Mouse (Mus musculus): ENCODE data around the gene Cacnb2. TPM values are rescaled to one million over a fixed set of nuclear protein-coding genes. Genes with fewer than 3 reads are reported as not detected.

The Cacnb2 gene
- total RNA-seq, 1 experiment: 0.54 TPM

DNA sequence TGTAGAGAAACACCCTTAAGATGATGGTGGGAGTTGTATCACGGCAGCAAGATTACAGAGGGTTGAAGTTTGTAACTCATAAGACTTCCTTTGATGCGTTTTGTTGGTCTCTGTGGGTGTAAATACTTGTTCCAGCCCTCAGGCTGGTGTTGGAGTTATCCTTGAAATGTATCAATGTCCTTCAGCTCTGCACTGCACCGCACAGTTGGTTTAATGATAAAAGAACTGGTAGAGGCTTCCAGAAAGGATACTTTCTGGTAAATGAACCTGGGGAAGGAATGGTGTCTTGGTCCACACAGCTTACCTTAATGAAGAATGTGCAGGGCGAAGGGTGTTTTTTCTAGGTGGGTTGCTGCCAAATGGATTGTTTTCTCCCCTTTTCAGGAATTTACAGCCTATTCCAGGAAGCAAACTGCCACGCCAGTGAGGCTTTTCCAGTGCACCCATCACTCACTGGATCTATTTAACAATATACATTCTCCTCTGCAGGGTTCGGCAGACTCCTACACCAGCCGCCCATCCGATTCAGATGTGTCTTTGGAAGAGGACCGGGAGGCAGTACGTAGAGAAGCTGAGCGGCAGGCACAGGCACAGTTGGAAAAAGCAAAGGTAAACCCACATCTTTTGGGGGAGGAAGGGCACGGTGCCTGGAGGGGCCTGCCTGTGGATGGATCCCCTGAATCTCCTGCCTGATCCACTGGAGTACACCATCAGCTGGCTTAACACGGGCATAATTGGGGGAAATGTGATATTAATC is 271.6 kb downstream of the Cacnb2 start:
- DNase-seq (ENCODE audit: low read depth, low spot score): no peak
- in situ Hi-C loops (cut with MboI; ENCODE audit: low sequenced_read_pairs in 2 of 2, unreplicated experiment in 2 of 2): no loop called here
- no peak for TF ChIP-seq ZNF384 (IDR thresholded peaks at IDR 0.05; ENCODE audit: low read depth, low read length)
- TF ChIP-seq ZC3H11A (IDR thresholded peaks at IDR 0.05; ENCODE audit: borderline replicate concordance, low read depth, low read length): no peak
- no peak for TF ChIP-seq HCFC1 (IDR thresholded peaks at IDR 0.05; ENCODE audit: borderline replicate concordance, insufficient read depth, low read length)
- TF ChIP-seq MAFK (IDR thresholded peaks at IDR 0.05; ENCODE audit: insufficient read depth, low read depth, low read length): no peak
- no peak for TF ChIP-seq CHD2 (IDR thresholded peaks at IDR 0.05; ENCODE audit: low read depth, low read length)
- H3K36me3 ChIP-seq (ENCODE audit: control insufficient read depth, insufficient read depth, low read length, poor library complexity, severe bottlenecking): no peaks in the 10 kb centered on the region
- no peaks in the 10 kb centered on the region for H3K4me1 ChIP-seq (ENCODE audit: control insufficient read depth in 2 of 2, insufficient read depth in 2 of 2, low read length in 2 of 2, poor library complexity in 1 of 2)
- no peak overlapping the region for H3K9ac ChIP-seq (ENCODE audit: insufficient read depth, low read depth, low read length, poor library complexity, severe bottlenecking)
- no peaks in the 10 kb centered on the region for H3K9me3 ChIP-seq (ENCODE audit: control insufficient read depth, insufficient read depth, low read depth, low read length)
- H3K27ac ChIP-seq (ENCODE audit: insufficient read depth, low read depth, low read length, poor library complexity, severe bottlenecking): no peak overlapping the region
- H3K4me3 ChIP-seq (ENCODE audit: insufficient read depth in 1 of 2, low read depth in 1 of 2, low read length in 2 of 2, poor library complexity in 1 of 2, severe bottlenecking in 1 of 2): no peak overlapping the region

DNA sequence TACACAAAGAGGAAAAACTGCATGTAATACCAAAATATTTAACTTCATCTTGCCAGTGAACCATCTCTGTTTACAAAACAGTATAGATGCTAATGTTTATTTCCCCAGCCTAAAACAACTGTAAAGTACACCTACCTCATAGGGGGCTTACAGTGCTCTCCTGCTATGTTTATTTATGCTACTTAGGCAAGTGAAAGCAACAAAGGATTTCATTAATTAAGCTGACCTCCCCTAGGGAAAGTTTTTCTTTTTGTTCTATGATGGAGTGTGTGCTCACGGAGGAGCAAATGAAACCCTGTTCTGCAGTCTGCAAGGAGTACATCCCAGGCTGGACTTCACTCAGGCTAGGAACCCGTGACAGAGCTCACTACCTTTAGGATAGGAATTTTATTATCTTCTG is 272.2 kb downstream of the Cacnb2 start:
- in situ Hi-C loops (cut with MboI; ENCODE audit: low sequenced_read_pairs in 2 of 2, unreplicated experiment in 2 of 2): no loop called here
- Histone ChIP-seq H3K4me1 (ENCODE audit: control insufficient read depth in 2 of 2, insufficient read depth in 2 of 2, low read length in 2 of 2, poor library complexity in 1 of 2) (no peaks in the 10 kb centered on the region), H3K9ac (ENCODE audit: insufficient read depth, low read depth, low read length, poor library complexity, severe bottlenecking) (no peak overlapping the region), H3K9me3 (ENCODE audit: control insufficient read depth, insufficient read depth, low read depth, low read length) (no peaks in the 10 kb centered on the region), H3K27ac (ENCODE audit: insufficient read depth, low read depth, low read length, poor library complexity, severe bottlenecking) (no peak overlapping the region), H3K4me3 (ENCODE audit: insufficient read depth in 1 of 2, low read depth in 1 of 2, low read length in 2 of 2, poor library complexity in 1 of 2, severe bottlenecking in 1 of 2) (no peak overlapping the region), H3K36me3 (ENCODE audit: control insufficient read depth, insufficient read depth, low read length, poor library complexity, severe bottlenecking) (no peaks in the 10 kb centered on the region)
- no peak for DNase-seq (ENCODE audit: low read depth, low spot score)
- TF ChIP-seq MAFK (IDR thresholded peaks at IDR 0.05; ENCODE audit: insufficient read depth, low read depth, low read length) (no peak), ZNF384 (IDR thresholded peaks at IDR 0.05; ENCODE audit: low read depth, low read length) (no peak), CHD2 (IDR thresholded peaks at IDR 0.05; ENCODE audit: low read depth, low read length) (no peak), HCFC1 (IDR thresholded peaks at IDR 0.05; ENCODE audit: borderline replicate concordance, insufficient read depth, low read length) (no peak), ZC3H11A (IDR thresholded peaks at IDR 0.05; ENCODE audit: borderline replicate concordance, low read depth, low read length) (no peak)

DNA sequence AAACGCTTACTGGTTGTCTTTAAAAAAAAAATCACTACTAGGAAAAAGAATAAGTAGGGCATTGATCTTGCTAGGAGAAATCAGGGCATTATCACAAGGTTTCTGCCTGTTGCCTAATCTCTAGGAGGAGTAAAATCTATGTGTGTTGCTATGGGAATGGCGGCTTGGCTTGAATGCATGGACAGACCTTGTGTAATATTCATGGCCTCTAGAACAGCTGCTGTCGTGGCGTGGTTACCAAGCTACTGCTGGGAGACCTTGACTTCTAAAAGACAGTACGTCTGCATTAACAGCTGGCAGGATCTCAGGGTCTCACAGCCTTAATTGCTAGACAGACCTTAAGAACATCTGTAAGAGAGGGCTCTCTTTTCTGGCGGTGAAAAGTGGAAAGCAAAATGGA is 272.7 kb downstream of the Cacnb2 start:
- DNase-seq (ENCODE audit: low read depth, low spot score): no peak
- Histone ChIP-seq H3K9me3 (ENCODE audit: control insufficient read depth, insufficient read depth, low read depth, low read length) (no peaks in the 10 kb centered on the region), H3K4me1 (ENCODE audit: control insufficient read depth in 2 of 2, insufficient read depth in 2 of 2, low read length in 2 of 2, poor library complexity in 1 of 2) (no peaks in the 10 kb centered on the region), H3K4me3 (ENCODE audit: insufficient read depth in 1 of 2, low read depth in 1 of 2, low read length in 2 of 2, poor library complexity in 1 of 2, severe bottlenecking in 1 of 2) (no peak overlapping the region), H3K27ac (ENCODE audit: insufficient read depth, low read depth, low read length, poor library complexity, severe bottlenecking) (no peak overlapping the region), H3K9ac (ENCODE audit: insufficient read depth, low read depth, low read length, poor library complexity, severe bottlenecking) (no peak overlapping the region), H3K36me3 (ENCODE audit: control insufficient read depth, insufficient read depth, low read length, poor library complexity, severe bottlenecking) (no peaks in the 10 kb centered on the region)
- no peak for TF ChIP-seq MAFK (IDR thresholded peaks at IDR 0.05; ENCODE audit: insufficient read depth, low read depth, low read length)
- in situ Hi-C loops (cut with MboI; ENCODE audit: low sequenced_read_pairs in 2 of 2, unreplicated experiment in 2 of 2): no loop called here

DNA sequence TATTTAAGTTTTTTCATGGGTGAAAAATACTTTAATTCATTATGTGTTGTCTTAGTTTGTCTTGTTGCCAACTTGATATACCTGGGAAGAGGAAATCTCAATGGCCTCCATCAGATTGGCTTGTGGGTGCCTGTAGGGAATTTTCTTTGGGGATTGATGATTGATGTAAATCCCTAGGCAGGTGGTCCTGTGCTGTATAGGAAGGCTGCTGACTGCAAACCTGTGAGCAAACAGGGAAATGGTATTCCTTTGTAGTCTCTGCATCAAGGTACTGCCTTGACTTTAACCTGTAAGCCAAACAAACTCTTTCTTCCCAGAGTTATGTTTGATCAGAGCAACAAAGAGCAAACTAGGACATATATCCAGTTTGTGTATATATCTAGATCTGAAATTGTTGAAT is 276.1 kb downstream of the Cacnb2 start:
- TF ChIP-seq ZC3H11A (IDR thresholded peaks at IDR 0.05; ENCODE audit: borderline replicate concordance, low read depth, low read length): no peak
- TF ChIP-seq HCFC1 (IDR thresholded peaks at IDR 0.05; ENCODE audit: borderline replicate concordance, insufficient read depth, low read length): no peak
- TF ChIP-seq MAFK (IDR thresholded peaks at IDR 0.05; ENCODE audit: insufficient read depth, low read depth, low read length): no peak
- TF ChIP-seq ZNF384 (IDR thresholded peaks at IDR 0.05; ENCODE audit: low read depth, low read length): no peak
- in situ Hi-C loops (cut with MboI; ENCODE audit: low sequenced_read_pairs in 2 of 2, unreplicated experiment in 2 of 2): no loop called here
- H3K27ac ChIP-seq (ENCODE audit: insufficient read depth, low read depth, low read length, poor library complexity, severe bottlenecking): no peak overlapping the region
- no peak overlapping the region for H3K9ac ChIP-seq (ENCODE audit: insufficient read depth, low read depth, low read length, poor library complexity, severe bottlenecking)
- no peak for DNase-seq (ENCODE audit: low read depth, low spot score)
- H3K4me1 ChIP-seq (ENCODE audit: control insufficient read depth in 2 of 2, insufficient read depth in 2 of 2, low read length in 2 of 2, poor library complexity in 1 of 2): no peaks in the 10 kb centered on the region
- H3K4me3 ChIP-seq (ENCODE audit: insufficient read depth in 1 of 2, low read depth in 1 of 2, low read length in 2 of 2, poor library complexity in 1 of 2, severe bottlenecking in 1 of 2): no peak overlapping the region
- H3K36me3 ChIP-seq (ENCODE audit: control insufficient read depth, insufficient read depth, low read length, poor library complexity, severe bottlenecking): no peaks in the 10 kb centered on the region
- H3K9me3 ChIP-seq (ENCODE audit: control insufficient read depth, insufficient read depth, low read depth, low read length): no peaks in the 10 kb centered on the region

DNA sequence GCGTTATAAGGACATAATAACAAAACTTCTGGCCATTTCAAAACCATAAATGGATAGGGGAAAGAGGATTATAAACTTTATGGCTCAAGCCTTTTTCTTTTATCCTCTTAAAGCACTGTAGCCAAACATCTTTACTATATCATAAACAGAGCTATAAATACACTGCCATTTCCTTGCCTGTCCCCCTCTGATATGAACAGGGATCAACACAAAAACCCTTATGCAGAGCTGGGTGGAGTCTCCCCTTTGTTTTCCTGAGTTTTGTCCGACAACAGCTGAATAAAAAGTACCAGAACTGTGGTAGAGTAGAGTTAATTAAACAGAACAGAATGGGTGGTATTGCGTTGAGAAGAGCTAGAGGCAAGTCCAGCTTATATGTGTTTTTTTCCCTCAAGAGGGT is 280.6 kb downstream of the Cacnb2 start:
- no peak overlapping the region for H3K4me3 ChIP-seq (ENCODE audit: insufficient read depth in 1 of 2, low read depth in 1 of 2, low read length in 2 of 2, poor library complexity in 1 of 2, severe bottlenecking in 1 of 2)
- in situ Hi-C loops (cut with MboI; ENCODE audit: low sequenced_read_pairs in 2 of 2, unreplicated experiment in 2 of 2): no loop called here
- no peak overlapping the region for H3K27ac ChIP-seq (ENCODE audit: insufficient read depth, low read depth, low read length, poor library complexity, severe bottlenecking)
- H3K9ac ChIP-seq (ENCODE audit: insufficient read depth, low read depth, low read length, poor library complexity, severe bottlenecking): no peak overlapping the region
- no peaks in the 10 kb centered on the region for H3K4me1 ChIP-seq (ENCODE audit: control insufficient read depth in 2 of 2, insufficient read depth in 2 of 2, low read length in 2 of 2, poor library complexity in 1 of 2)
- H3K9me3 ChIP-seq (ENCODE audit: control insufficient read depth, insufficient read depth, low read depth, low read length): no peaks in the 10 kb centered on the region
- no peak for DNase-seq (ENCODE audit: low read depth, low spot score)
- TF ChIP-seq ZNF384 (IDR thresholded peaks at IDR 0.05; ENCODE audit: low read depth, low read length): no peak
- no peak for TF ChIP-seq CHD2 (IDR thresholded peaks at IDR 0.05; ENCODE audit: low read depth, low read length)
- TF ChIP-seq ZC3H11A (IDR thresholded peaks at IDR 0.05; ENCODE audit: borderline replicate concordance, low read depth, low read length): no peak
- no peak for TF ChIP-seq HCFC1 (IDR thresholded peaks at IDR 0.05; ENCODE audit: borderline replicate concordance, insufficient read depth, low read length)
- no peak for TF ChIP-seq MAFK (IDR thresholded peaks at IDR 0.05; ENCODE audit: insufficient read depth, low read depth, low read length)
- no peaks in the 10 kb centered on the region for H3K36me3 ChIP-seq (ENCODE audit: control insufficient read depth, insufficient read depth, low read length, poor library complexity, severe bottlenecking)

Measured in ES-E14 (cell line).